Mouse (Mus musculus): ENCODE data around the gene Edem1. TPM values are rescaled to one million over a fixed set of nuclear protein-coding genes. Genes with fewer than 3 reads are reported as not detected.

Edem1 gene
- polyA plus RNA-seq, 1 experiment from 2014 or later, result 25.1 TPM

DNA sequence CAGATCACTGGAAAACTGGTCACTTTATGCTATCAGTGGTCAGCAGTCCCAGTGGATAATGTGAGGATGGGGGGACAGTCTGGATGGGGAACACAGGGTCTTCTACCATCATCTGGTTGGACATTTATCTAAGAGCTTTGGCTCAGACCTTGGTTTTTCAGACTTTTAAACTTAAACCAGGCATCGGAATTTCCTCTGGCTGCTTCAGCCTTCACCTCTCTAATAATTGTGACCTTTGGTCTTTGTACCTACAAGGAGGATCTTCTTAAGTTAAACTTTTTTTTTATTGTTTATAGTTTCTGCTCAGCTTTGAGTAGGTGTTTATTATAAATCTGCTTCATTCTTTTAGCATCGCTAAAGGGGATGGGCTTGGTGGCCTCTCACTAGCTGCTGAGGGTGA, 55.4 kb downstream of the Edem1 start:
- Histone ChIP-seq H3K9ac (no peak overlapping the region), H3K4me2 (no peak overlapping the region), H3K27ac (no peak overlapping the region; the same call in 1 of the 2 replicates), H3K27me3 (no peaks in the 10 kb centered on the region), H3K4me3 (replicated peaks) (no peak overlapping the region), H3K36me3 (no peaks in the 10 kb centered on the region), H3K4me1 (peaks cover 4% of the 10 kb centered on the region; the same call in 1 of the 2 replicates), H3K9me3 (replicated peaks) (0 out of 2 replicates have a peak, but pooled peaks cover 4% of the 10 kb centered on the region)
- 77% methylated on average over 2 of the region's 2 CpGs for WGBS
- no peak for ATAC-seq (replicated peaks; ENCODE audit: low FRiP score)

DNA sequence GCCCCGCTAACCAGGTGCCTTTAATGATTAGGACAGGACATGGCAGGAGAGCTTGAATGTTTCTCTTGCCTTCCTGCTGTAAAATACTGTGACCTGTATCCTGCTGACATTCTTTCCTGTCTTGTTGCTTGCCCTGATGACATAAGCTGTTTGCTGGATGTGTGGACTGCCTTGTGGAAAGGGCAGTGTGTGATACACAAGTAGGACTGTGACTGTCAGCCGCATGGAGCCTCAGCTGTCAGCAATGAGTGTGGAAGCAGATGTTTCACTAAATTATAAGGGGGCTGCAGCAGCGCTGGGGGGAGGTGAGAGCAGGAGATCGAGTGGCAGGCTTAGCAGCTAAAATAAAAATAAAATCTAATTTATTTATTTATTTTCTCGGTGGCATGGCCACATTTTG, 56.2 kb downstream of the Edem1 start:
- Histone ChIP-seq H3K4me3 (replicated peaks) (no peak overlapping the region), H3K4me1 (peaks cover 4% of the 10 kb centered on the region; the same call in 1 of the 2 replicates), H3K36me3 (no peaks in the 10 kb centered on the region), H3K27ac (0 out of 2 replicates have a peak overlapping the region, but pooled peaks have one; percentile 2), H3K4me2 (no peak overlapping the region), H3K9me3 (replicated peaks) (0 out of 2 replicates have a peak, but pooled peaks cover 4% of the 10 kb centered on the region), H3K9ac (no peak overlapping the region), H3K27me3 (no peaks in the 10 kb centered on the region)
- ATAC-seq (replicated peaks; ENCODE audit: low FRiP score), result peak; percentile 25; the same call in 1 of the 2 replicates
- WGBS, result 42% methylated on average over 5 of the region's 5 CpGs

DNA sequence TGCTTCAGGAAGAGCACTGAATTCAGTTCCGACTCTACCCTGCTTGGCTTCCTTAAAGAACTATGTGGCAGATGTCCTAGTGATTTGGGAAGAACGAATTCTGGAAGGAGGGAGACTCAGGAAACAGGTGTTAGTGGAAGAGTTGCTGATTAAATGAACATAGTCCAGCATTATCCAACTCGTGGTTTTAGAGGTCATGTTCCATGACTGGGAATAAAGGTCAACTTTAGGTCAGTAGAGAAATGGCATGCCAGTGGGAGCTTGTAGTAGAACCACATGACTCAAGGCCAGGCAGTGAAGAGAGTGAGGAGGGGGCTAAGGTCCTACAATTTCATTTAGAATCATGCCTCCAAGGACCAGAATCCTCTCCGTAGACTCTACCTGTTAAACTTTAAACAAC, 57.9 kb downstream of the Edem1 start:
- H3K9ac ChIP-seq, result no peak overlapping the region
- no peak for ATAC-seq (replicated peaks; ENCODE audit: low FRiP score)

DNA sequence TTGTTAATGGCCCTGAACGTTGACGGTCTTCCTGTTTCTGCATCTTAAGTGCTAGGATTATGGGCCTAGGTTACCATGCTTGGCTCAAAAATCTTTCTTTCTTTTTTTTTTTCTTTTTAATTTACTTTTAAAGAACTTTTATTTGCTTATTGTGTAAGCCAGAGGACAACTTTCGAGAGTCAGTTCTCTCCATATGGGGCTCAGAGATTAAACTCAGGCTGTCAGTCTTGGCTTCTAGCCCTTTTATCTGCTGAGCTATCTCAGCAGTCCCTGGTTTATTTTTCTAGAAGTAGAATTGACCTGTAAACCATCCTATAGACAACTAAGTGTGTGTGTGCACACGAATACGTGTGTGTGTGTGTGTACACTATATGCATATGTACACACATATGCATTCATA, 64.1 kb downstream of the Edem1 start:
- Histone ChIP-seq H3K4me1 (no peaks in the 10 kb centered on the region), H3K27ac (no peak overlapping the region), H3K9me3 (replicated peaks) (no peaks in the 10 kb centered on the region), H3K4me3 (replicated peaks) (no peak overlapping the region), H3K27me3 (no peaks in the 10 kb centered on the region), H3K9ac (no peak overlapping the region), H3K4me2 (no peak overlapping the region), H3K36me3 (no peaks in the 10 kb centered on the region)
- WGBS, result 85% methylated on average over 5 of the region's 5 CpGs
- no peak for ATAC-seq (replicated peaks; ENCODE audit: low FRiP score)

More for the DNA sequence above, 57.9 kb downstream of the Edem1 start:
- Histone ChIP-seq H3K4me2 (no peak overlapping the region), H3K4me3 (replicated peaks) (no peak overlapping the region), H3K9me3 (replicated peaks) (no peaks in the 10 kb centered on the region), H3K4me1 (peaks cover 4% of the 10 kb centered on the region; the same call in 1 of the 2 replicates), H3K36me3 (no peaks in the 10 kb centered on the region), H3K27ac (0 out of 2 replicates have a peak overlapping the region, but pooled peaks have one; percentile 27), H3K27me3 (no peaks in the 10 kb centered on the region)
- WGBS, result 64% methylated on average over 4 of the region's 4 CpGs

DNA sequence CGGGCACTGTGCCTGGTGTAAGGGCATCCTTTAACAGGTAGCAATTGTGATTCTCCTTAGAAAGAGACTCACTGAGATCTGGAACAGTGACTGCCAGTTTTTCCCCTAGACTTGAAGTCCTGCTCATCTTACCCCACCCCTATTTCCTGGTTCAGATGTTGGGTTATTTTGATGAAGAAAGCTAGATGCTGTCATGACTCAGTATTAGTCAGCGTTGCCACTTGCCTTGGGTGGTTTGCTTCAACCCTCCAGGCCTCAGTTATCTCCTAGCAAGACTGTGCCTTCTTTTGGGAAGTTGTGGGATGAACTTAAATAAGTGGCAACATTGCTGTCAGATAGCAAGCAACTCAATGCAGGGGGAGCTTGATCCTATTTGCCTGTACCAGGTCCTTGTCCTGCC, 66.7 kb downstream of the Edem1 start:
- ATAC-seq (replicated peaks; ENCODE audit: low FRiP score), result no peak
- Histone ChIP-seq H3K9ac (no peak overlapping the region), H3K27me3 (no peaks in the 10 kb centered on the region), H3K4me1 (no peaks in the 10 kb centered on the region), H3K36me3 (no peaks in the 10 kb centered on the region), H3K27ac (no peak overlapping the region), H3K4me3 (replicated peaks) (no peak overlapping the region), H3K4me2 (no peak overlapping the region), H3K9me3 (replicated peaks) (no peaks in the 10 kb centered on the region)
- 76% methylated on average over 2 of the region's 2 CpGs for WGBS

DNA sequence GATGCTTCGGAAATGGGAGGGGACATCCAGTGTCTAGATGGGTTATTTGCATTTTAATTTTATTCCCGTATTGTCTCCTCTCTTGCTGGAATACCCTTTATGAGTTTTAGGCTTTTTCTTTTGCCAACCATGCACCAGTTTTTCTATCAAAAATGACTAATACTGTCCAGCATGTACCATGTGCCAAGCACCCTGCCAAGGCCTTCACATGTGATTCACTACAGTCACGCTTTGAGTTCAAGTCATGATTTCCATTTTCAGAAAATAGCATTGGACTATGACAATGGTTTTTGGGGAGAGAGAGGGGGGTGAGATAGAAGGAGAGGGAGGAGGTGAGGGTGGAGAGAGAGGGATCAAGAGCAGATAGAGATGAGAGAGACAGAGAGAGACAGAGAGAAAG, 67.5 kb downstream of the Edem1 start:
- Histone ChIP-seq H3K27ac (no peak overlapping the region), H3K9me3 (replicated peaks) (no peaks in the 10 kb centered on the region), H3K4me2 (no peak overlapping the region), H3K4me3 (replicated peaks) (no peak overlapping the region), H3K27me3 (no peaks in the 10 kb centered on the region), H3K9ac (no peak overlapping the region), H3K4me1 (no peaks in the 10 kb centered on the region), H3K36me3 (no peaks in the 10 kb centered on the region)
- WGBS, result 91% methylated on average over 3 of the region's 3 CpGs
- no peak for ATAC-seq (replicated peaks; ENCODE audit: low FRiP score)

DNA sequence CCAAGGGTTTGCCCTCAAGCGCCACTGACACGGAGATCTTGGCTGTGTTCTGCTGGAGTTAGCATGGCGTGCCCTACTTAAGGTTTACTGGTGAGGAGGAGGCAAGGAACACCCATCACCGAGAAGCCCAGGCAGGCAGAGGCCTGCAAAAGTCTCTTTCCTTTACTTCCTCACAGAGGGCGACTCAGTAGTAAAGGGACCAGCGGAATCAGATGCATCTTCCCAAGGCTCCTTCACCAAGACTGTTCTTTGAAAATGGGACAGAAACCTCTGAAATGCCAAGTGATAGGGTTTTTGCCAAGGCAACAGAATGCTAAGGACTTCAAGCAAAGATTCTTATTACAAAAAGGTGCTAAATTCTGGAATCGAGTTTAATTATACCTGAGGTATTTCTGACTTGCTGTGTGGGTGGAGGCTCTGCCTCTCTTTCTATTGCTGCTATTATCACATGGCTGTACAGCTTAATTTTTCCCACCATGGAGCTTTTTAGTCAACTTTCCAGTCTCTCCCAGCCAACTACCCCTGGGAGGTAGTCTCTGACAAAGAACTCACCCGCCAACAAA, 68.2 kb downstream of the Edem1 start:
- Histone ChIP-seq H3K9ac (no peak overlapping the region), H3K27ac (no peak overlapping the region), H3K9me3 (replicated peaks) (no peaks in the 10 kb centered on the region), H3K4me1 (no peaks in the 10 kb centered on the region), H3K4me2 (no peak overlapping the region), H3K27me3 (no peaks in the 10 kb centered on the region), H3K36me3 (no peaks in the 10 kb centered on the region), H3K4me3 (replicated peaks) (no peak overlapping the region)
- 82% methylated on average over 8 of the region's 8 CpGs for WGBS
- ATAC-seq (replicated peaks; ENCODE audit: low FRiP score), result no peak

DNA sequence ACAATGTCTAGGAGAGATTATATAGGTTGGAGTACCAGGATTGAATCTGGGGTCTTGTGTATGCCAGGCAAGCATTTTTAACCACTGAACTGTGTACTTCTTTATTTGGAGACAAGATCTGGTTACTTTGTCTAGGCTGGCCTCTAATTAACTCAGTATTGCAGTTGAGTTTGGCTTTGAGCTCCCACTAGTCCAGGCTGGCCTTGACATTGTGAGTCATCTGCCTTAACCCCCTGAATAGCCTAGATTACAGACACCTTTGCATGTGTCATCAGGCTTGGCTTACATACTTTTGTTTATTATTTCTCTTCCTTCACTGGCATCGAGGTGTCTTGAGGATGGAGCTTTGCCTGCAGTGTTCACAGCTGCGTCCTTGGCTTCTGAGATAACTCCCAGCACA, 70.8 kb downstream of the Edem1 start:
- H3K4me3 ChIP-seq (replicated peaks), result no peak overlapping the region
- no peak overlapping the region for H3K4me2 ChIP-seq
- WGBS, result 73% methylated on average over 2 of the region's 2 CpGs
- no peaks in the 10 kb centered on the region for H3K36me3 ChIP-seq
- H3K9me3 ChIP-seq (replicated peaks), result no peaks in the 10 kb centered on the region
- H3K27me3 ChIP-seq, result no peaks in the 10 kb centered on the region
- H3K4me1 ChIP-seq, result no peaks in the 10 kb centered on the region
- ATAC-seq (replicated peaks; ENCODE audit: low FRiP score), result no peak
- no peak overlapping the region for H3K9ac ChIP-seq
- H3K27ac ChIP-seq, result no peak overlapping the region

DNA sequence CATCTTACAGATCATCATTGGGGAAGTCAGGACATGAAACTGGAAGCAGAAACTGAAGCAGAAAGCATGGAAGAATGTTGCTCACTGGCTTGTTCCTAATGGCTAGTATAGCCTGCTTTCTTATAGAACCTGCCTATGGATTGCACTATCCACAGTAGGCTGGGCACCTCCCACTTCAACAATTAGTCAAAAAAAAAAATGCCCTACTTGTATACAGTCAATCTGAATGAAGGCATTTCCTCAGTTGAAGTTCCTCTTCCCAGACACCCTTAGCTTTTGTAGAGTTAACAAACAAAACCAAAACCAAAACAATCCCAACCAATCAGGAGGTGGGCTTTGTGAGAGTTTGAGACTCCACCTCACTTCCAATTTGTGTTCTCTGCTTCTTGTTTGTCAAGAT, 73.7 kb downstream of the Edem1 start:
- ATAC-seq (replicated peaks; ENCODE audit: low FRiP score), result no peak
- no peaks in the 10 kb centered on the region for H3K9me3 ChIP-seq (replicated peaks)
- H3K27ac ChIP-seq, result no peak overlapping the region
- no peaks in the 10 kb centered on the region for H3K27me3 ChIP-seq
- H3K9ac ChIP-seq, result no peak overlapping the region
- no peak overlapping the region for H3K4me3 ChIP-seq (replicated peaks)
- H3K4me2 ChIP-seq, result no peak overlapping the region
- no peaks in the 10 kb centered on the region for H3K36me3 ChIP-seq
- H3K4me1 ChIP-seq, result no peaks in the 10 kb centered on the region

DNA sequence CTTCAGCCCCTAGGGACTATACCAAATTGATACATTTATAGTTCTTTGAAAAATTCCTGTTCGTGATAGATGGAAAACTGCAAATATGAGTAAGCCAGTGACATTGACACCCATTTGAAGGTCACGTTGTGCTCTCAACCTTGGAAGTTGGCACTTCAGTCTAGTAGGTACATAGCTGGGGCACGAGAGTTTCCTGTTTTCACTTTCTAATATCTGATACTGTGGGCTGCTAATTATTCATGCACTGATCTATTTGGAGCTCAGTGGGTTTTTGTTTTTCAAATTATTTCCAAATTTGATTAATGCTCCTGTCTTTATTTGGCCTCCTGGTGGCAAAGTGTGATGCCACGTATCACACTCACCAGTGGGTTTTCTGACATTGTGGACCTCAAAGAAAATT, 74.8 kb downstream of the Edem1 start:
- no peaks in the 10 kb centered on the region for H3K9me3 ChIP-seq (replicated peaks)
- no peak overlapping the region for H3K27ac ChIP-seq

DNA sequence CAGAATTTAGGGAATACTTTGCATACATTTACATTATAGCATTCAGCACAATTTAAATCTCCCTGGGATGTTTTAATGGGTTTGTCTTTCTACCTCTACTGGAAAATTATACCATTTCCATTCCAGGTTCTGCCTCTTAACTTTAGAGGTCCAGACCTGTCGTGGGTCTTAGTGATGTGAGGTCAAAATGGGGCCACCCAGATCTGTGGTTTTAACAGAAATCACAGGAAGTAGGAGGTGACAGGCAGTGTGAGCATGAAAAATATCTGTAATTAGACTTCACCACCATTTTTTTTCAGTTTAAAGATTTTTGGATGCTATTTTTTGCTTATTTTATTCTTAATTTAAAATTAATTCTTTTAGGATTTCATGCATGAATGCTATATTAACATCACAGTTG, 78.1 kb downstream of the Edem1 start:
- no peak for ATAC-seq (replicated peaks; ENCODE audit: low FRiP score)
- Histone ChIP-seq H3K4me2 (no peak overlapping the region), H3K9ac (no peak overlapping the region), H3K4me3 (replicated peaks) (no peak overlapping the region), H3K4me1 (no peaks in the 10 kb centered on the region), H3K9me3 (replicated peaks) (no peaks in the 10 kb centered on the region), H3K27ac (no peak overlapping the region), H3K36me3 (no peaks in the 10 kb centered on the region), H3K27me3 (no peaks in the 10 kb centered on the region)
- 13% methylated on average over 1 of the region's 1 CpGs for WGBS

More for the DNA sequence above, 74.8 kb downstream of the Edem1 start:
- Histone ChIP-seq H3K27me3 (no peaks in the 10 kb centered on the region), H3K36me3 (no peaks in the 10 kb centered on the region), H3K4me1 (no peaks in the 10 kb centered on the region), H3K4me2 (no peak overlapping the region), H3K4me3 (replicated peaks) (no peak overlapping the region), H3K9ac (no peak overlapping the region)
- no peak for ATAC-seq (replicated peaks; ENCODE audit: low FRiP score)
- 84% methylated on average over 4 of the region's 4 CpGs for WGBS
